8 mouse cellular contexts compared by ENCODE assay signal in genomic region chrX:95443898-95444775, GRCm38 (mm10). TPM values are rescaled to one million over a fixed set of nuclear protein-coding genes. Genes with fewer than 3 reads are reported as not detected.
A peak's percentile ranks its signal among the peaks of the same experiment; 100 is the strongest.
DNase-seq lines count a peak whose midpoint lies in the region; ATAC-seq and TF ChIP-seq lines count a peak whose summit lies in the region.

No protein-coding gene starts in this region.

- H3K27me3 ChIP-seq in MEL (ENCODE audit: control insufficient read depth in 1 of 2, insufficient read depth in 2 of 2, low read length in 2 of 2), result no peaks in the 10 kb centered on the region
- H3K27me3 ChIP-seq in forebrain, embryonic 13.5 days, result no peaks in the 10 kb centered on the region
- H3K27me3 ChIP-seq in lung, postnatal 0 days (replicated peaks; ENCODE audit: insufficient read depth, low read length), result no peaks in the 10 kb centered on the region

- peak overlapping the region; percentile 74 for H3K9ac ChIP-seq in MEL (ENCODE audit: control insufficient read depth, low read depth, low read length, poor library complexity, severe bottlenecking)
- H3K9ac ChIP-seq in forebrain, embryonic 13.5 days, result peak overlapping the region; percentile 66
- H3K9ac ChIP-seq in lung, postnatal 0 days (replicated peaks; ENCODE audit: low read depth), result peak overlapping the region; percentile 29; the same call in 1 of the 2 replicates

- peak overlapping the region; percentile 65 for H3K4me2 ChIP-seq in forebrain, embryonic 13.5 days
- peak overlapping the region; percentile 61 for H3K4me2 ChIP-seq in lung, postnatal 0 days (replicated peaks; ENCODE audit: low read depth, low read length)

- H3K27ac ChIP-seq in MEL (ENCODE audit: control insufficient read depth, low read depth, low read length), result peak overlapping the region; percentile 82
- H3K27ac ChIP-seq in forebrain, embryonic 13.5 days, result peak overlapping the region; percentile 64
- peak overlapping the region; percentile 86 for H3K27ac ChIP-seq in lung, postnatal 0 days (ENCODE audit: low read length)

- H3K79me2 ChIP-seq in MEL (ENCODE audit: control insufficient read depth, insufficient read depth, low read length, poor library complexity), result no peaks in the 10 kb centered on the region; the same call in 1 of the 2 replicates

- ATAC-seq in forebrain, embryonic 13.5 days, result peak; percentile 84
- ATAC-seq in lung, postnatal 0 days, result peak; percentile 68

- TF ChIP-seq POLR2A in MEL (IDR thresholded peaks at IDR 0.05; ENCODE audit: control insufficient read depth in 1 of 2, insufficient read depth in 1 of 2, low read depth in 1 of 2, low read length in 2 of 2, poor library complexity in 1 of 2), result 0 out of 4 replicates have a peak, but pooled peaks of 1 of the 2 experiments have one; percentile 28

- H3K9me3 ChIP-seq in MEL (replicated peaks; ENCODE audit: insufficient read depth, low read length), result no peaks in the 10 kb centered on the region
- no peaks in the 10 kb centered on the region for H3K9me3 ChIP-seq in forebrain, embryonic 13.5 days (replicated peaks)
- no peaks in the 10 kb centered on the region for H3K9me3 ChIP-seq in lung, postnatal 0 days (ENCODE audit: low read length)

- TF ChIP-seq RAD21 in MEL (IDR thresholded peaks at IDR 0.05; ENCODE audit: low read depth, low read length), result no peak

- 0 out of 4 replicates have a peak, but pooled peaks of 1 of the 2 experiments have one; percentile 8 for TF ChIP-seq EP300 in MEL (IDR thresholded peaks at IDR 0.05; ENCODE audit: low read depth in 1 of 2, low read length in 2 of 2)
- TF ChIP-seq EP300 in lung, postnatal 0 days (IDR thresholded peaks at IDR 0.05), result no peak

- H3K4me3 ChIP-seq in MEL (ENCODE audit: control insufficient read depth in 1 of 2, insufficient read depth in 1 of 2, low read depth in 2 of 2, low read length in 2 of 2), result peak overlapping the region; percentile 72 to 93
- peak overlapping the region; percentile 55 for H3K4me3 ChIP-seq in forebrain, embryonic 13.5 days
- peak overlapping the region; percentile 53 for H3K4me3 ChIP-seq in lung, postnatal 0 days (ENCODE audit: low read depth, low read length)

- no peaks in the 10 kb centered on the region for H3K36me3 ChIP-seq in MEL (ENCODE audit: control insufficient read depth in 1 of 2, insufficient read depth in 2 of 2, low read length in 2 of 2)
- H3K36me3 ChIP-seq in forebrain, embryonic 13.5 days (ENCODE audit: poor library complexity, severe bottlenecking), result no peaks in the 10 kb centered on the region
- no peaks in the 10 kb centered on the region for H3K36me3 ChIP-seq in lung, postnatal 0 days (ENCODE audit: insufficient read depth, low read length)

- DNase-seq in MEL (ENCODE audit: low read depth, low spot score), result peak; percentile 82
- peak; percentile 16 for DNase-seq in c-Kit-positive CD71-negative TER-119-negative erythroid progenitor cells, embryonic 14.5 days (ENCODE audit: low read depth)
- peak; percentile 20 for DNase-seq in heart, postnatal 25 days (ENCODE audit: low spot score)
- peak; percentile 3 for DNase-seq in layer of hippocampus, adult 9-10 months (ENCODE audit: low spot score)
- peak; percentile 58 for DNase-seq in lung, postnatal 0 days (ENCODE audit: low spot score)
- peak; percentile 67 for DNase-seq in retina, postnatal 1 day
- peak; percentile 23 to 36 for DNase-seq in urinary bladder, postnatal 36 days (ENCODE audit: low spot score in 2 of 2)

- no peak for TF ChIP-seq CTCF in MEL (IDR thresholded peaks at IDR 0.05 in 2 of 3, conservative IDR thresholded peaks at IDR 0.05 in 1 of 3; ENCODE audit: control insufficient read depth in 1 of 3, insufficient read depth in 1 of 3, low read depth in 2 of 3, low read length in 3 of 3, poor library complexity in 1 of 3, severe bottlenecking in 1 of 3)
- no peak for TF ChIP-seq CTCF in lung, postnatal 0 days (IDR thresholded peaks at IDR 0.05)

- 31% methylated on average over 40 of the region's 42 CpGs for WGBS in forebrain, embryonic 13.5 days
- 16% methylated on average over 42 of the region's 42 CpGs for WGBS in lung, postnatal 0 days

- intact Hi-C loops in heart, postnatal 25 days (cut with DNase I), result loop anchor here (10.0 kb wide), 2 partner anchors 211 to 279 kb away; partner anchors contain the start of gene Zc4h2

- peaks cover 0 to 7% of the 10 kb centered on the region in 2 experiments; a peak in 1 of 4 replicates for H3K4me1 ChIP-seq in MEL (ENCODE audit: control insufficient read depth in 1 of 2, insufficient read depth in 2 of 2, low read length in 2 of 2)
- H3K4me1 ChIP-seq in forebrain, embryonic 13.5 days, result peaks cover 18% of the 10 kb centered on the region
- no peaks in the 10 kb centered on the region for H3K4me1 ChIP-seq in lung, postnatal 0 days (ENCODE audit: insufficient read depth, low read depth, low read length)

TF ChIP-seq in MEL, 35 proteins besides CTCF, POLR2A, EP300 and RAD21:
- TF ChIP-seq SMC3 (IDR thresholded peaks at IDR 0.05; ENCODE audit: low read depth, low read length) (no peak), GATA1 (IDR thresholded peaks at IDR 0.05; ENCODE audit: low read depth, low read length) (0 out of 2 replicates have a peak, but pooled peaks have one; percentile 14), JUND (IDR thresholded peaks at IDR 0.05; ENCODE audit: low read depth, low read length) (no peak), MXI1 (IDR thresholded peaks at IDR 0.05; ENCODE audit: low read depth, low read length) (peak; percentile 72), CHD1 (IDR thresholded peaks at IDR 0.05; ENCODE audit: low read depth, low read length) (no peak), NELFE (IDR thresholded peaks at IDR 0.05; ENCODE audit: low read depth, low read length) (0 out of 2 replicates have a peak, but pooled peaks have one; percentile 18), MAX (IDR thresholded peaks at IDR 0.05; ENCODE audit: low read length) (peak; percentile 68), HCFC1 (IDR thresholded peaks at IDR 0.05; ENCODE audit: low read depth, low read length) (0 out of 2 replicates have a peak, but pooled peaks have one; percentile 40), ELF1 (IDR thresholded peaks at IDR 0.05; ENCODE audit: low read depth, low read length) (0 out of 2 replicates have a peak, but pooled peaks have one; percentile 39), USF2 (IDR thresholded peaks at IDR 0.05; ENCODE audit: borderline replicate concordance in 1 of 2, insufficient read depth in 1 of 2, low read depth in 1 of 2, low read length in 2 of 2) (no peak), KAT2A (conservative IDR thresholded peaks at IDR 0.05; ENCODE audit: low read depth, low read length) (no peak), MAFK (IDR thresholded peaks at IDR 0.05; ENCODE audit: borderline replicate concordance, low read depth, low read length) (no peak), ZKSCAN1 (IDR thresholded peaks at IDR 0.05; ENCODE audit: low read depth, low read length) (no peak), MYB (IDR thresholded peaks at IDR 0.05; ENCODE audit: low read depth, low read length) (no peak), MAZ (IDR thresholded peaks at IDR 0.05; ENCODE audit: low read depth, low read length) (0 out of 2 replicates have a peak, but pooled peaks have one; percentile 27), USF1 (IDR thresholded peaks at IDR 0.05; ENCODE audit: low read depth, low read length) (peak; percentile 50; the same call in 1 of the 2 replicates), MYC (IDR thresholded peaks at IDR 0.05; ENCODE audit: low read depth, low read length) (0 out of 2 replicates have a peak, but pooled peaks have one; percentile 23), SIN3A (IDR thresholded peaks at IDR 0.05; ENCODE audit: low read length) (peak; percentile 92), UBTF (IDR thresholded peaks at IDR 0.05; ENCODE audit: borderline replicate concordance, insufficient read depth, low read depth, low read length) (no peak), BHLHE40 (IDR thresholded peaks at IDR 0.05; ENCODE audit: borderline replicate concordance, low read depth, low read length) (peak; percentile 82), ETS1 (IDR thresholded peaks at IDR 0.05; ENCODE audit: low read depth, low read length) (peak; percentile 90), POLR2AphosphoS5 (IDR thresholded peaks at IDR 0.05; ENCODE audit: borderline replicate concordance, low read depth, low read length) (no peak), ZC3H11A (IDR thresholded peaks at IDR 0.05; ENCODE audit: low read depth, low read length) (no peak)

RNA-seq across cellular contexts. Expression of gene Amer1, which starts 0.5 kb away (rescaled TPM):
- total RNA-seq in MEL (2012; rRNA removed), result 1.3 and 1.5 TPM in 2 replicates
- 10 to 100 TPM in 1 of 2 experiments, 1 to 10 TPM in 1; 4.7 to 17.0 TPM for polyA plus RNA-seq in MEL (2012; ENCODE audit: insufficient read depth in 1 of 2, insufficient read length in 2 of 2, low read depth in 1 of 2, low replicate concordance in 2 of 2, missing spikeins in 1 of 2)
- polyA plus RNA-seq in forebrain, embryonic 13.5 days (2015; fragmentation: Nextera tagmentation; extraction: Ambion mirVana), result 9.7 and 11.3 TPM in 2 replicates
- total RNA-seq in heart, postnatal 25 days (2021), result 1 to 10 TPM; 5.3 to 5.9 TPM
- polyA plus RNA-seq in lung, postnatal 0 days (2015; fragmentation: Nextera tagmentation; extraction: Ambion mirVana), result 7.9 and 8.5 TPM in 2 replicates

Comparison
In these comparisons a context has a peak if more than half of its experiments do, and no peak if none do; other contexts are left out.
1. Peak in every context shown above with its lines: DNase-seq, ATAC-seq, H3K4me3 ChIP-seq and H3K27ac ChIP-seq.
2. DNase-seq: peak in every context shown above with its lines; median percentile 82 in MEL; 67 in retina, postnatal 1 day; 58 in lung, postnatal 0 days; 30 in urinary bladder, postnatal 36 days; 20 in heart, postnatal 25 days; 16 in c-Kit-positive CD71-negative TER-119-negative erythroid progenitor cells, embryonic 14.5 days; 3 in layer of hippocampus, adult 9-10 months.